15 mouse cellular contexts compared by ENCODE assay signal in the genomic region with DNA sequence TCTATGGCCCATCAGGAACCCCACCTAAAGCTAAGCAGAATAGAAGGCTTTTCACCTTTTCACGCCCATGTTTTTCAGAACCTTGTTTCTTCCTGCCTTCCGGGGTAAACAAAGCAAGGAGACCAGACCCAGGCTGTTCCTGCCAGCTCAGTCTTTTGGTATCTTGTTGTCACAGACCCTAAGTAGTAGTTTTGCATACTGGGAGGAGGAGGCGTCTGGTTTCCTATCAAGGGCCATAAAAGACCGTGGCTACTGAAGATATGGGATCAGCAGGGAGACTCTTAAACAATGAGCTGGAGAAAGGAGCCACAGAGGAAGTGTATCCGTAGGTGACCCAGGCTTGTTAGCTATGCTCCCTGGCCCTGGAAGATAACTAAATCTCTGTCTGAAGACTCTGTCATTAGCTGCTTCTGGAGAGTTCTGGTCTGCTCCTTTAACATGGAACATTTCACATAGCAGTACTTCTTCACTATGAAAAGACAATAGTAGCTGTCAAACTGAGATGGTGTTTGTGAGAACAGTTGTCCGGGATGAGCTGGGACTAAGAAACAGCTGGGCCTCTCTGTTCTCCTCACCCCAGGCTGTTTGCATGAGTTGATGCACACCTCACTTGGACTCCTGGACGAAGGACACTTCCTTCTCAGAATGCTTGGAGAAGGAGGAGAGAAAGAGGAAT.
"Had no signal": no experiment of that assay in that cellular context is flagged by ENCODE, and none has a peak within 500 bp of the region (broad histone marks: within the 10 kb centered on the region; RNA-seq: fewer than 3 reads in every experiment).

No protein-coding gene starts in this region.

- H3K4me3 ChIP-seq: limb, embryonic 15.5 days; liver, embryonic 12.5 days; midbrain, embryonic 13.5 days; neural tube, embryonic 12.5 days had no signal

- H3K27me3 ChIP-seq: limb, embryonic 15.5 days; midbrain, embryonic 13.5 days; neural tube, embryonic 12.5 days had no signal

- H3K9ac ChIP-seq: limb, embryonic 15.5 days; liver, embryonic 12.5 days; midbrain, embryonic 13.5 days; neural tube, embryonic 12.5 days had no signal

- H3K4me2 ChIP-seq: limb, embryonic 15.5 days; liver, embryonic 12.5 days; midbrain, embryonic 13.5 days; neural tube, embryonic 12.5 days had no signal

- ATAC-seq: intestine, postnatal 0 days; liver, embryonic 12.5 days; midbrain, embryonic 13.5 days had no signal

- H3K27ac ChIP-seq: kidney, postnatal 0 days; limb, embryonic 15.5 days; liver, embryonic 12.5 days; midbrain, embryonic 13.5 days; neural tube, embryonic 12.5 days had no signal

- H3K36me3 ChIP-seq: limb, embryonic 15.5 days; liver, embryonic 12.5 days; midbrain, embryonic 13.5 days; neural tube, embryonic 12.5 days had no signal

- H3K4me1 ChIP-seq: limb, embryonic 15.5 days; liver, embryonic 12.5 days; midbrain, embryonic 13.5 days; neural tube, embryonic 12.5 days had no signal

- DNase-seq: kidney, adult 8-10 months; kidney, postnatal 36 days; layer of hippocampus, adult 9-11 months; layer of hippocampus, postnatal 36 days; retina, postnatal 1 day; right cerebral cortex, postnatal 4 days; spleen, adult 18-20 months; thymus, adult 18-20 months; thymus, postnatal 14 days had no signal

- H3K9me3 ChIP-seq: limb, embryonic 15.5 days; liver, embryonic 12.5 days; midbrain, embryonic 13.5 days; neural tube, embryonic 12.5 days had no signal
